Mouse (Mus musculus) liver, embryonic 16.5 days (tissue): ENCODE measurements around the gene Pm20d2. TPM values are rescaled to one million over a fixed set of nuclear protein-coding genes. Genes with fewer than 3 reads are reported as not detected.

ENCODE experiments used
- ATAC-seq: fragments of 200-750 bp; cut with Nextera tagmentation; 2 replicates; pipeline ENCODE4 v1.8.0; 2017; ENCODE audit warnings: low read depth, mild to moderate bottlenecking, moderate number of reproducible peaks, moderate library complexity
- H3K27ac ChIP-seq: fragments of 300-500 bp; sonication (generic); 2 replicates; pipeline ENCODE4 v1.5.1; 2014; ENCODE audit warnings: mild to moderate bottlenecking, low read length
- H3K27me3 ChIP-seq: fragments of 300-500 bp; sonication (generic); 2 replicates; pipeline ENCODE4 v1.6.1; 2014; ENCODE audit warnings: low read depth, low read length, mixed read lengths; ENCODE audit not compliant: control insufficient read depth, insufficient read depth
- H3K36me3 ChIP-seq: fragments of 300-500 bp; sonication (generic); 2 replicates; pipeline ENCODE4 v1.6.1; 2014; ENCODE audit warnings: mild to moderate bottlenecking; ENCODE audit not compliant: control insufficient read depth, insufficient read depth
- H3K4me1 ChIP-seq: fragments of 300-500 bp; sonication (generic); 2 replicates; pipeline ENCODE4 v1.6.1; 2014; ENCODE audit warnings: low read depth, low read length, mixed read lengths; ENCODE audit not compliant: control insufficient read depth
- H3K4me2 ChIP-seq: fragments of 300-500 bp; sonication (generic); 2 replicates; pipeline ENCODE4 v1.6.1; 2014; ENCODE audit warnings: low read depth, low read length, mixed read lengths
- H3K4me3 ChIP-seq: fragments of 300-500 bp; sonication (generic); 2 replicates; pipeline ENCODE4 v1.5.1; 2014; ENCODE audit warnings: low read depth, mild to moderate bottlenecking, low read length
- H3K9ac ChIP-seq: fragments of 300-500 bp; sonication (generic); 2 replicates; pipeline ENCODE4 v1.6.1; 2014; ENCODE audit warnings: low read depth, low read length
- H3K9me3 ChIP-seq: fragments of 300-500 bp; sonication (generic); replicated peaks from 2 replicates; pipeline ENCODE4 v1.6.1; 2016; ENCODE audit warnings: low read length; ENCODE audit not compliant: control insufficient read depth
- WGBS: fragments of 180-500 bp; shearing (Covaris S2); extraction: QIAGEN DNeasy Blood & Tissue Kit; methylation state at CpG from one replicate; pipeline ENCODE4 v1.1.7; 2014; ENCODE audit not compliant: insufficient replicate concordance; 5-methylcytosine and 5-hydroxymethylcytosine counted together
- polyA plus RNA-seq: library from polyadenylated mRNA; unstranded; fragments of >200 nt; fragmentation: Nextera tagmentation; extraction: Ambion mirVana; gene quantifications from 2 replicates; pipeline ENCODE4 v1.2.1, GENCODE M21; 2015

The Pm20d2 gene
- polyA plus RNA-seq: 0.06 and 0.13 TPM in 2 replicates

DNA sequence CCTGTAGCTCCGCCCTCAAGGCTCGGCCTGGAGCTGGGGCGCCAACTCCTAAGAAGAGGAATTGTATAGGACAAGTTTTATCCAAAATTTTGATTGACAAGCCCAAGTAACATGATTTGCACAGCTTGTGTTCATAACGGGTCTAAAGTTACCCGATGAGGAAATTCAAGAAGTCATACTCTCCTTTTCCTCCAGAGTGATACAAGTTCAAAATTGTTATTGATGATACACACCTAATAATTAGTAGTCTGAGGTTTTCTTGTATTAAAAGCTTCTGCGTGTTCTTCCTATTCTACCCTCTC, at the start of gene Pm20d2:
Pm20d2 (minus strand) TSS at position 3 of the 302 bp plus-strand sequence.
- no peak within 1 kb of the TSS for H3K27ac ChIP-seq
- peak within 1 kb of the TSS; percentile 50 for H3K9ac ChIP-seq
- H3K4me2 ChIP-seq: peak within 1 kb of the TSS; percentile 71
- H3K9me3 ChIP-seq: no peaks in the 10 kb centered on the region
- ATAC-seq: no peak
- peaks cover 2% of the 10 kb centered on the region for H3K4me1 ChIP-seq
- H3K36me3 ChIP-seq: no peaks in the 10 kb centered on the region
- H3K27me3 ChIP-seq: peaks cover 30% of the 10 kb centered on the region
- peak within 1 kb of the TSS; percentile 60 for H3K4me3 ChIP-seq
- 9% methylated on average over 6 of the region's 6 CpGs for WGBS

DNA sequence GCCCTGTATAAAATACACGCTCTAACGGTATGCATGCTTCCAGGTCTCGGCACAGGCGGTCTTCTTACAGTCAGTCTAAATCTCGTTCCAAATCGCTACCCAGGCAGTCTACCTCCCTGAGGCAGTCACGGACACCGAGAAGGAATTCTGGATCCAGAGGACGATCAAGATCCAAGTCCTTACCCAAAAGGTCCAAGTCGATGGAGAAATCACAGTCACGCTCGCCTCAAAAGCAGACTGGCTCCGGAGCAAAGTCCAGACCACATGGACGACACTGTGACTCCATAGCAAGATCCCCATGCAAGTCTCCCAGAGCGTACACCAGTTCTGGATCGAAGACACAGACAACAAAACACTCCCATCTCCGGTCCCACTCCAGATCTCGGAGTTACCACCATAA, 41.3 kb upstream of the Pm20d2 start:
- Histone ChIP-seq H3K36me3 (no peaks in the 10 kb centered on the region), H3K4me1 (no peaks in the 10 kb centered on the region), H3K9ac (no peak overlapping the region), H3K9me3 (no peaks in the 10 kb centered on the region), H3K27ac (no peak overlapping the region), H3K4me3 (no peak overlapping the region), H3K4me2 (no peak overlapping the region), H3K27me3 (no peaks in the 10 kb centered on the region)
- no peak for ATAC-seq
- WGBS: 76% methylated on average over 18 of the region's 18 CpGs

DNA sequence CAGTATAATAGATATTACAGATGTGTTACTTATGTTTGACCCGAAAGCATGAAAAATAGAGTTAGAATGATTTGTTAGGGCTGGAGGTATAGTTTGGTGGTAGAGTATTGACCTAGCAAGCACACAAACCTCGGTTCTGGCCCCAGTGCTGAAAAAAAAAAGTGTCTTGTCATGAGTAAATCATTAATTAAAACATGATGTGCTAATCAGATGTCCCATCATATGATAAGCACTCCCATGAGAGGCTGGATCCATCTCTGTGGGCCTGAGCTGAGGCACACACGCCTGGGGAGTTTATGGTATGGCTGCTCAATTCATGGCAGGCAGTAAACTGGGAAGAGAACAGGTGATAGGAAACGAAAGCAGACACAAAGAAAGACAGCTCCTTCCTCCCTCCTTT, 40.1 kb upstream of the Pm20d2 start:
- Histone ChIP-seq H3K27ac (no peak overlapping the region), H3K27me3 (no peaks in the 10 kb centered on the region), H3K9ac (no peak overlapping the region), H3K4me1 (no peaks in the 10 kb centered on the region; the same call in 1 of the 2 replicates), H3K9me3 (no peaks in the 10 kb centered on the region), H3K4me3 (no peak overlapping the region), H3K4me2 (no peak overlapping the region), H3K36me3 (no peaks in the 10 kb centered on the region)
- WGBS: 51% methylated on average over 4 of the region's 4 CpGs
- no peak for ATAC-seq

DNA sequence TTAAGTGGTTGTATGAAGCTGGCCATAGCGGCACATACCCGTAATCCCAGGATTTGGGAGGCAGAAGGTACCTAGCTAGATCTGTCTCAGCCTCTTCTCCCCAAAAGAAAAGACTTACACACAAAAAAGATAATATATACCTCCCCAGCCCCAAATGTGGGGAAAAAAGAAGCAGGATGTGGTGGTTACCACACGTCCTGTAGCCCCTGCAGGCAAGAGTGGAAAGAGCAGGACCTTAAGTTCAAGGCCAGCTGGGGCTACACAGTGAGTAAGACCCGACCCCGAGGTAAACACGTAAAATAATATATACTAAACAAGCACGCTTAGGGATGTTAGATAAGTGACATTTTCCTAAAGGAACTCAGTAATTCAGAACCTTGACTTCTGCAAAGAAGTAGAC, 37.6 kb upstream of the Pm20d2 start:
- Histone ChIP-seq H3K4me2 (no peak overlapping the region), H3K36me3 (no peaks in the 10 kb centered on the region), H3K4me1 (no peaks in the 10 kb centered on the region; the same call in 1 of the 2 replicates), H3K27ac (no peak overlapping the region), H3K9me3 (no peaks in the 10 kb centered on the region), H3K4me3 (no peak overlapping the region), H3K27me3 (no peaks in the 10 kb centered on the region), H3K9ac (no peak overlapping the region)
- WGBS: 61% methylated on average over 7 of the region's 7 CpGs
- no peak for ATAC-seq

DNA sequence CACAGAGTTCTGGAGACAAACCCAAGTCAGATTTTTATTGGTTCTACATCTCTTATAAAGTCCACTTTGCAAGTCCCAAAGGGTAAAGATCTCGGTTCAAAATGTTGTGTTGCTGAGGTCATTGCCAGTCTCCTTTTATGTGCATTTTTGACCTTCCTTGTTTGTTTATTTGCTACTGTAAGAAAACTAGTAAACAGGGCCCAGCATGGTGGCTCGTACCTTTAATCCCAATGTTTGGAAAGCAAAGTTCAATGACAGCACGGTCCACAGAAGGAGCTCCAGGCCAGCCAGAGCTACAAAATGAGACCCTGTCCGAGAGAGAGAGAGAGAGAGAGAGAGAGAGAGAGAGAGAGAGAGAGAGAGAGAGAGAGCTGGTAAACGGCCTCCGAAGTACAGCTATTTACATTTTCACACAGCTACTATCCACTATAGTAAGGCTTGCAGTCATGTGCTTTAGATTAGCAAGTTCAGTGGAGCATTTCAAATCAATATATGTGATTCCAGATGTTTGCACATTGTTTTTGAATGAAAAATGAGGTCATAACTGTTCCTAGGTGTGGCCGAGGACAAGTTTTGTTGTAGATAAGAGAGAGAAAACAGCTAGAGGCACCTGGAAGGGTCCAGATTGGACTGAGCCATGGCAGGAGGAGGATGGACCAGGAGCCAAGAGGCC, 34.6 kb upstream of the Pm20d2 start:
- ATAC-seq: no peak
- H3K9ac ChIP-seq: no peak overlapping the region

DNA sequence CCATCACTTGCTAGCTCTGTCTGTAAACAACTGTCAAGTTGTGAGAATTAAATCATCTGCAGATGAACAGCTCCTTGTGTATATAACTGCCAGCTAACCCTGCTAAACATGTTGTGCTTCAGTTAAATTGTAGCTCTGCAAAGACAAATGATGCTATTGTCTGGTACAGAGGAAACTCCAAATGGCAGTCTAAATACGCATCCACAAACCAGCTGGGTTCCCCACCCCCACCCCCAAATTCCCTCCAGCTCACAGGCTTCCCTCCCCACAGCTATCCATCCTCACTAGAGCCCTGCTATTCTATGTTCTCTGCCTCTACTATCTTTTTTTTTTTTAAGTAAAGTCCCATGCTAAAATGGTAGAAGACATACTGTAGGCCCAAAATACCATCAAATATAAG, 32.3 kb upstream of the Pm20d2 start:
- ATAC-seq: no peak
- Histone ChIP-seq H3K4me3 (no peak overlapping the region), H3K4me2 (no peak overlapping the region), H3K36me3 (no peaks in the 10 kb centered on the region), H3K9me3 (no peaks in the 10 kb centered on the region), H3K9ac (no peak overlapping the region), H3K27ac (no peak overlapping the region), H3K4me1 (no peaks in the 10 kb centered on the region; the same call in 1 of the 2 replicates), H3K27me3 (no peaks in the 10 kb centered on the region)
- WGBS: 59% methylated on average over 1 of the region's 1 CpGs

More for the DNA sequence above, 34.6 kb upstream of the Pm20d2 start:
- H3K27ac ChIP-seq: no peak overlapping the region
- H3K4me1 ChIP-seq: no peaks in the 10 kb centered on the region; the same call in 1 of the 2 replicates
- no peaks in the 10 kb centered on the region for H3K9me3 ChIP-seq
- H3K36me3 ChIP-seq: no peaks in the 10 kb centered on the region
- no peak overlapping the region for H3K4me3 ChIP-seq
- H3K4me2 ChIP-seq: no peak overlapping the region
- H3K27me3 ChIP-seq: no peaks in the 10 kb centered on the region
- 43% methylated on average over 7 of the region's 7 CpGs for whole genome bisulfite sequencing

DNA sequence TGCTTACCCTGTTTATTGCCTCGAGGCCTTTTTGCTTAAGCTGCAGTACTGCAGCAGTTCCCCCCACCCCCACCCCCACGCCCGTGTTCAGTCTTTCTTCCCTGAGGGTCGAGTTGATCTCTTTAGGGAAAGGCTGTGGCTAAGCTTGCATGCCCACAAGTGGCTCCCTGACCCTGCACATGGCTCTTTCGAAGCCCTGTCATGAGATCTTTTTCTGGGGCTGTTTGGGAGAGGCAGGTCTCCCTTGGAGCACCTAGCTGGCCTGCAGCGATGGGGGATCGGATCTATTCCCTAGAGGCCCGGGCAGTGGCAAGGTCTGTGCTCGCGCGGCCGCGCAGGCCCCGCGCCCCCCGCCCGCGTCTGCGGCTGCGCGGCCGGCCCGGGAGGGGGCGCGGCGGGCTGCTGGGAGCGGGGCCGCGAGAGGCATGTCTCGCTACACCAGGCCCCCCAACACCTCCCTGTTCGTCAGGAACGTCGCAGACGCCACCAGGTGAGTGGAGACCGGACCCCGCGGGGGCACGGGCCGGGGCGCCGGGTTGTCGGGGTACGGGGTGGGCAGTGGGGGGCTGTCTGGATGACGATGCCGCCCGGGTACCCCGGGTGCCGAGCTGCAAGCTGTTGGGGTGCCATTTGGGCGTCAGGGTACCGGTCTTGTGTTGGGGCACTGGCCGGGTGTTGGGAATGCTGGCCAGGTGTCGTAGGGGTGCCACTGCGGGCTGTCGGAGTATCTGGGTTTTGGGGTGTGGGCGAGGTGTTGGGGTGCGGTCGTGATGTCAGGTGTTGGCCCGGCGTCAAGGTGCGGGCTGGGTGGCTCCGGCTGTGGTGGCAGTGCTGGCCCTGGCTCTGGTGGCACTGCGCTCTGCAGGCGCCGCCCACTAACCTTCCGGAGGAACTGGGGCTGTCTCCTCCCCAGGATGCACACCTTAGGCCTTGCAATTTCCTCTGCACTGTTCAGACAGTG, 19.6 kb upstream of the Pm20d2 start, which contains the start of gene Srsf12:
Srsf12 (plus strand) TSS at position 111 of the 961 bp plus-strand sequence.
- H3K27ac ChIP-seq: no peak within 1 kb of the TSS
- peaks cover 10% of the 10 kb centered on the region for H3K27me3 ChIP-seq
- peak within 1 kb of the TSS; percentile 68 for H3K4me2 ChIP-seq
- H3K36me3 ChIP-seq: no peaks in the 10 kb centered on the region
- 3% methylated on average over 65 of the region's 65 CpGs for WGBS
- H3K4me1 ChIP-seq: peaks cover 10% of the 10 kb centered on the region; the same call in 1 of the 2 replicates
- 0 out of 2 replicates have a peak, but pooled peaks have one; percentile 21 for ATAC-seq
- peak within 1 kb of the TSS; percentile 39; the same call in 1 of the 2 replicates for H3K9ac ChIP-seq
- H3K9me3 ChIP-seq: no peaks in the 10 kb centered on the region
- H3K4me3 ChIP-seq: peak within 1 kb of the TSS; percentile 51

DNA sequence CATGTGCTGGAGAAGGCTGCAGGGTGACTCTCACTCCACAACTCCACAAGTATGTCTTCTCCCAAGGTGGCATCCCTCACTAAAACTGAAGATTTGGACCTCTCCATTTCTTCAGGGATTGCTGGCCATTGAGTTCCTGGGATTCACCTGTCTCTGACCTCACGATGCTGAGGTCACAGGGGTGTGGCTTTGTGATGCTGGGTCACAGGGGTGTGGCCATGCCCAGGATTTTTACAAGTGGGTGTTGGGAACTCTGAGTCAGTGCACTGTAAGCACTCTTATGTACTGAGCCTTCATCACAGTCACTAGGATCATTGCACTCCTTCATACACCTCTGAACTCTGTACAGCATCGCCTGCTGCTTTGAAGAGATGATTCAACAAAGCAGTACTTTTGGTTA, 18.0 kb upstream of the Pm20d2 start:
- no peak overlapping the region for H3K4me3 ChIP-seq
- no peak overlapping the region for H3K27ac ChIP-seq
- no peak overlapping the region for H3K9ac ChIP-seq
- H3K4me1 ChIP-seq: peaks cover 10% of the 10 kb centered on the region; the same call in 1 of the 2 replicates
- H3K4me2 ChIP-seq: no peak overlapping the region
- no peak for ATAC-seq
- no peaks in the 10 kb centered on the region for H3K36me3 ChIP-seq
- H3K9me3 ChIP-seq: no peaks in the 10 kb centered on the region
- 46% methylated on average over 2 of the region's 2 CpGs for WGBS
- H3K27me3 ChIP-seq: peaks cover 10% of the 10 kb centered on the region

DNA sequence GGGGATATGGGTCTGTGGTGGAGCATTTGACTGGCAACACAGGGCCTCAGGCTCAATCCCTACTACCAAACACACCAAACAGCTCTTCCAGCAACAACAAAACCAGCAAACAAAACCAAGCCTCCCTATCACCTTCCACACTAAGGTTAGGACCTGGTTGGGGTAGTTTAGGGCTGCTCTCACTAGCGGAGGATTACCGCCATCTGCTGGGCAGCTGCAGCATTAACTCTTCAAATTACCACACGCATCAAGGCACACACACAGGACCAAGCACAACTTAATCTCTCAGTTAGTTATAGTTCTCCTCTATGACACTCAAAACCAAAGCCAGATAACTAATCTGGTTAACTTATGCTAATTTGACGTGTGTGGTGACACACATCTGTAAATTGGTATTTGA, 15.1 kb upstream of the Pm20d2 start:
- no peak overlapping the region for H3K4me3 ChIP-seq
- ATAC-seq: no peak
- no peaks in the 10 kb centered on the region for H3K9me3 ChIP-seq
- peaks cover 10% of the 10 kb centered on the region for H3K27me3 ChIP-seq
- no peak overlapping the region for H3K9ac ChIP-seq
- H3K36me3 ChIP-seq: no peaks in the 10 kb centered on the region
- H3K4me1 ChIP-seq: peaks cover 10% of the 10 kb centered on the region; the same call in 1 of the 2 replicates
- no peak overlapping the region for H3K4me2 ChIP-seq
- H3K27ac ChIP-seq: no peak overlapping the region
- WGBS: 7% methylated on average over 4 of the region's 4 CpGs
